Mouse (Mus musculus) cerebellum, adult 2 months (tissue): ENCODE data around the gene Thap8.

ENCODE experiments used
- CTCF ChIP-seq: fragments of 200-500 bp; IDR thresholded peaks from 2 replicates; pipeline ENCODE4 v1.5.1; 2011; ENCODE audit warnings: low read depth, mild to moderate bottlenecking, control low read depth, low read length, moderate library complexity, borderline replicate concordance; ENCODE audit not compliant: insufficient read depth
- POLR2A ChIP-seq: fragments of 200-500 bp; IDR thresholded peaks from 2 replicates; pipeline ENCODE4 v1.6.1; 2011; ENCODE audit warnings: low read length, control low read depth, borderline replicate concordance; ENCODE audit not compliant: insufficient read depth

- TF ChIP-seq CTCF (no peak), POLR2A (no peak)
Observed at GRCm38 (mm10) chr7:30334563-30334962, 54.7 kb downstream of the Thap8 start.
